Mouse (Mus musculus) ES-E14 (cell line): ENCODE results near the gene Pnp2. TPM values are rescaled to one million over a fixed set of nuclear protein-coding genes. Genes with fewer than 3 reads are reported as not detected.

Experiments used
- DNase-seq: peaks from one replicate; pipeline ENCODE4 v3.0.0-alpha.2; 2013; ENCODE audit warnings: low read depth, low spot score
- H3K27ac ChIP-seq: 2 replicates; pipeline ENCODE4 v1.5.1; 2012; ENCODE audit warnings: low read depth, mild to moderate bottlenecking, low read length, moderate library complexity, mixed read lengths; ENCODE audit not compliant: poor library complexity, insufficient read depth, severe bottlenecking
- H3K36me3 ChIP-seq: 2 replicates; pipeline ENCODE4 v1.6.1; 2012; ENCODE audit warnings: mild to moderate bottlenecking, low read length, moderate library complexity, mixed read lengths; ENCODE audit not compliant: control insufficient read depth, poor library complexity, insufficient read depth, severe bottlenecking
- H3K4me1 ChIP-seq, 2 experiments: fragments of 150-350 bp in 1 of 2; sonication (generic) in 1 of 2; 2 replicates each; pipeline ENCODE4 v1.6.1; 2012; ENCODE audit warnings: low read length in 2 of 2, mild to moderate bottlenecking in 1 of 2, mixed read lengths in 1 of 2; ENCODE audit not compliant: control insufficient read depth in 2 of 2, insufficient read depth in 2 of 2, poor library complexity in 1 of 2
- H3K4me3 ChIP-seq, 2 experiments: fragments of 150-350 bp in 1 of 2; sonication (generic) in 1 of 2; 2 replicates each; pipeline ENCODE4 v1.5.1; 2012; ENCODE audit warnings: low read length in 2 of 2, low read depth in 1 of 2, mild to moderate bottlenecking in 1 of 2, mixed read lengths in 1 of 2; ENCODE audit not compliant: insufficient read depth in 1 of 2, poor library complexity in 1 of 2, severe bottlenecking in 1 of 2
- H3K9ac ChIP-seq: 2 replicates; pipeline ENCODE4 v1.6.1; 2012; ENCODE audit warnings: low read depth, mild to moderate bottlenecking, low read length, mixed read lengths; ENCODE audit not compliant: poor library complexity, insufficient read depth, severe bottlenecking
- H3K9me3 ChIP-seq: fragments of 150-350 bp; sonication (generic); 2 replicates; pipeline ENCODE4 v1.6.1; 2012; ENCODE audit warnings: low read depth, mild to moderate bottlenecking, low read length; ENCODE audit not compliant: control insufficient read depth, insufficient read depth
- CHD2 ChIP-seq: IDR thresholded peaks from 2 replicates; pipeline ENCODE4 v1.6.1; 2014; ENCODE audit warnings: mild to moderate bottlenecking, low read depth, low read length, inconsistent platforms
- HCFC1 ChIP-seq: IDR thresholded peaks from 2 replicates; pipeline ENCODE4 v1.6.1; 2012; ENCODE audit warnings: low read length, inconsistent platforms, borderline replicate concordance; ENCODE audit not compliant: insufficient read depth
- MAFK ChIP-seq: IDR thresholded peaks from 2 replicates; pipeline ENCODE4 v1.6.1; 2014; ENCODE audit warnings: mild to moderate bottlenecking, low read depth, low read length, inconsistent platforms; ENCODE audit not compliant: insufficient read depth
- ZC3H11A ChIP-seq: IDR thresholded peaks from 2 replicates; pipeline ENCODE4 v1.6.1; 2012; ENCODE audit warnings: low read depth, mild to moderate bottlenecking, inconsistent platforms, low read length, borderline replicate concordance
- ZNF384 ChIP-seq: IDR thresholded peaks from 2 replicates; pipeline ENCODE4 v1.6.1; 2012; ENCODE audit warnings: low read depth, low read length, inconsistent platforms
- in situ Hi-C, 2 experiments: fragments of 600-800 bp; cut with MboI; formaldehyde crosslinking; loops; one replicate each; pipeline ENCODE4 v1.15.1; 2025; ENCODE audit warnings: low sequenced_read_pairs in 2 of 2, inconsistent platforms in 1 of 2; ENCODE audit not compliant: unreplicated experiment in 2 of 2
- total RNA-seq: library from RNA; depleted of rRNA; stranded (reverse); fragments of 300-350 nt; gene quantifications from 2 replicates; pipeline ENCODE4 v1.2.3, GENCODE M21; 2012

Pnp2 gene
- total RNA-seq, 1 experiment: 1.1 TPM

DNA sequence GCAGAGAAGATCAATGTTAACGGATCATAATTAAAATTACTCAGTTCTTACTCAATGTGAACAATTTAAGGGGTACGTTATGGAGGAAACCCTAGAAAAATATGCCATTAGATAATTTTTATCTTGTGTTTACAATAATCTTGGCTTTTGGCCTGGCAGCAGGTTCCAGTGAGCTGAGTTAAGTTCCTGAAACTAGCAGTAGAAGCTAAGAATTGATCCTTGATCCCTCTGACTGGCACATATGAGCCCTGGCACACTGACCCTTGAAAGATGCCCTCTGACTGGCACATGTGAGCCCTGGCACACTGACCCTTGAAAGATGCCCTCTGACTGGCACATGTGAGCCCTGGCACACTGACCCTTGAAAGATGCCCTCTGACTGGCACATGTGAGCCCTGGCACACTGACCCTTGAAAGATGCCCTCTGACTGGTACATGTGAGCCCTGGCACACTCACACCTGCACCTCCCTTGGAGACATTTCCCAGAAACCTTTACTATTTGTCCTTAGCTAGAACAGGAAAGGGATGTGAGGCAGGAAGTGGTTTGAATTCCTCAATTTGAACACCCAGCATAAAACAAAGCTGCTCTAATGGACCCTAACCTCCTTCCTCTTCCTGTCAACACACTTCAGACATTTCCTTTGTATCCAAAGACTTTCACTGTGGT, 42.3 kb downstream of the Pnp2 start:
- in situ Hi-C loops: no loop called here
- Histone ChIP-seq H3K9ac (no peak overlapping the region), H3K36me3 (no peaks in the 10 kb centered on the region), H3K9me3 (no peaks in the 10 kb centered on the region), H3K4me1 (0 out of 4 replicates have a peak, but pooled peaks cover 0 to 1% of the 10 kb centered on the region in 2 experiments), H3K4me3 (no peak overlapping the region), H3K27ac (no peak overlapping the region)
- no peak for DNase-seq
- no peak for TF ChIP-seq CHD2
- TF ChIP-seq HCFC1: no peak
- TF ChIP-seq MAFK: no peak
- TF ChIP-seq ZC3H11A: no peak
- no peak for TF ChIP-seq ZNF384

DNA sequence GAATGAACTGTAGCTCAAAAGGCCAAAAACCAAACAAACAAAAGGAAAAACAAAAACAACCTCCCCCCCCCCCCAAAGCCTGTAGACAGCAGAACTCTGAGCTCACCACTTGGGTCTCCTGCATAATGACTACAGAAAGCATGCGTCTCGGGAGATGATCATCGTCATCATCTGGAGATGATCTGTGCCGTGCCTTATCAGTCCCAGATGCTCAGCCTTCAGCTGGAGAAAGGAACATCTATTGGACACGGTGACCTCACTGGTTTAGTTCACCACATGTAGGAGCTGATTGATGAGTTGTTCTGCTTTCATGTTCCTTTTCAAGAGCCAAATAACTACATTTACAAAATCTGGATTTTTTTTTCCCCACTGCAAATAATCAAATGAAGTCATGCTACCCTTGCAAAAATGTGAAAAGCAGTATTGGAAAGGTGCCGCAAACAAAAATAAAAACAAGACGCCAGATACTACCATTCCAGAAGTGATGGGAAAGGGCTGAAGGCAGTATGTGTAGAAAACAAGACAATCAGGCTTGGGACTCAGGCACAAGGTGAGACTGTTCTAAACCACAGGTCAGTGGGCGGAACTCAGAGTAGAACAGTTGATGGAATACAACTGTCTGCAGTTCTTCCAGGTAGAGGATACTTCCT, 51.5 kb downstream of the Pnp2 start, which contains the start of gene Rnase10:
Rnase10 (plus strand) TSS at position 600 of the 650 bp plus-strand sequence.
- no peaks in the 10 kb centered on the region for H3K4me1 ChIP-seq
- no peaks in the 10 kb centered on the region for H3K9me3 ChIP-seq
- TF ChIP-seq CHD2 (no peak), ZC3H11A (no peak), ZNF384 (no peak), HCFC1 (no peak), MAFK (no peak)
- no peak within 1 kb of the TSS for H3K4me3 ChIP-seq
- no peaks in the 10 kb centered on the region for H3K36me3 ChIP-seq
- in situ Hi-C loops: no loop called here
- DNase-seq: no peak
- no peak within 1 kb of the TSS for H3K27ac ChIP-seq
- H3K9ac ChIP-seq: no peak within 1 kb of the TSS

DNA sequence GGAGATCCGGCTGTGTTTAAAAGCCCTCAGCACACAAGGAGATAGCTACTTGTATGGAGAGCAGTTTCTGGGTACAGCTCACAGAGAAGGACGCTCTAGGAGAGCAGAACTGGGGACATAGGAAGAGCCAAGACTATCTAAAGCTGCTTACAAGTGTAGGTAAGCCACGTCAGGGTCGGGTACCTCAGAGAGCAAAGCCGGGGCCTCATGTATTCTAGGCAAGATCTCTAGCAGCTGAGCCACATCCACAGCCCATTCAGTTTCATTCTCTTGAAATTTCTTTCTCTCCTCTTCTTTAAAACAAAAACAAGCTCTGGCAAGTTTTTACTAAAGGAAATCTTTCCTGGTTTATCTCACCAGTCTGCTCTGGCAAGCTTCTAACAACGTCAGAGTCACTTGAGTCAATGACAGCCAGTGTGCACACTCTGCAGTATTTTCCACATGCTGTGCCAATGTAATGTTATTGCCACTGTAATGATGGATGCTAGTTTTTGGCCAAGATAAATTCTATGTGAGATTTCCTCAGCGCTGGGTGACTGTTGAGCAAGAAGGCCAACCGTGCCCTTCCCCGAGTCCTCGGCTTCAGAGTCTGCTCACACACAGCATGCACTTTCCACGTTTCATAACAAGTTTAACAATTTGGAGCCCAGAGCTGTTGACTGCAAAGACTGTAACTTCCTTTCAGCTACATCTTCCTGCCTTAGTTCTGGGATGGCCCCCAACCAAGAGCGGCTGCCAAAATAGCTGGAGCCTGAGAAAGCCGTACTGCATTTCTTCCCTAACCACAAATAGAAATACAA, 52.3 kb downstream of the Pnp2 start:
- in situ Hi-C loops: no loop called here
- Histone ChIP-seq H3K4me1 (no peaks in the 10 kb centered on the region), H3K9ac (no peak overlapping the region), H3K36me3 (no peaks in the 10 kb centered on the region), H3K9me3 (no peaks in the 10 kb centered on the region), H3K27ac (no peak overlapping the region), H3K4me3 (no peak overlapping the region)
- no peak for TF ChIP-seq ZC3H11A
- no peak for TF ChIP-seq ZNF384
- no peak for TF ChIP-seq HCFC1
- no peak for TF ChIP-seq CHD2
- DNase-seq: no peak

DNA sequence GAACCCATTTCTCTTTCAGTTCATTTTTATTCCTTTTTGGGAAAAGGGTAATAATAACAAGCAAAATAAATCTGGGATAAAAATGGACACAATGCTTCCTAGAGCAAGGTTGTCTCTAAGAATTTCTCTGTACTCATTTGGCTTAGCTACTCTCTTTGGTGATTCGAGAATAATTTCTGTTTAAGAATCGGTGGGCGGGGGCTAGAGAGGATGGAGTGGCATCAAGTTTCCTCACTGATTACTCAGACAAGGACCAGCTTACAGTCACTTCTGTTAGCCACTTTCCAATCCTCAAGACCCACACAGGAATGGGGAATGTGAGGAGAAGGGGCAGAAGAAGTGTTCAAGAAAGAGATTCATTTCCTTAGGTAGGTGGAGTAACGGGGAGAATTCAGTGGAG, 53.0 kb downstream of the Pnp2 start:
- no peaks in the 10 kb centered on the region for H3K4me1 ChIP-seq

More for the DNA sequence above, 53.0 kb downstream of the Pnp2 start:
- Histone ChIP-seq H3K9ac (no peak overlapping the region), H3K27ac (no peak overlapping the region), H3K9me3 (no peaks in the 10 kb centered on the region), H3K36me3 (no peaks in the 10 kb centered on the region), H3K4me3 (no peak overlapping the region)
- TF ChIP-seq ZC3H11A: no peak
- TF ChIP-seq HCFC1: no peak
- no peak for TF ChIP-seq CHD2
- no peak for TF ChIP-seq ZNF384
- no peak for TF ChIP-seq MAFK
- in situ Hi-C loops: no loop called here
- no peak for DNase-seq
